Mouse (Mus musculus) retina, adult 2 months (tissue): Measurements from ENCODE around the gene Mgea5.

ENCODE experiments used
- DNase-seq: peaks from one replicate; pipeline ENCODE4 v3.0.0-alpha.2; 2012; ENCODE audit warnings: low read depth, low spot score

The Mgea5 gene

GRCm38 (mm10) chr19:45733564-45733963, 50.1 kb downstream of the Mgea5 start:
- DNase-seq: no peak

GRCm38 (mm10) chr19:45731658-45732057, 52.0 kb downstream of the Mgea5 start:
- no peak for DNase-seq

GRCm38 (mm10) chr19:45730042-45730441, 53.6 kb downstream of the Mgea5 start:
- no peak for DNase-seq

- no peak for DNase-seq
Measured at GRCm38 (mm10) chr19:45727231-45727630, 56.4 kb downstream of the Mgea5 start.

GRCm38 (mm10) chr19:45725677-45726277, 57.9 kb downstream of the Mgea5 start:
- DNase-seq: no peak

- DNase-seq: no peak
Measured at GRCm38 (mm10) chr19:45722188-45722587, 61.4 kb downstream of the Mgea5 start.

- no peak for DNase-seq
Measured at GRCm38 (mm10) chr19:45718286-45718685, 65.4 kb downstream of the Mgea5 start.

- no peak for DNase-seq
Measured at GRCm38 (mm10) chr19:45717493-45718220, 66.0 kb downstream of the Mgea5 start.

GRCm38 (mm10) chr19:45708704-45709103, 74.9 kb downstream of the Mgea5 start:
- no peak for DNase-seq
